Mouse (Mus musculus): ENCODE results near the gene Myl6b. TPM values are rescaled to one million over a fixed set of nuclear protein-coding genes. Genes with fewer than 3 reads are reported as not detected.

Myl6b gene
- polyA plus RNA-seq, 1 experiment from 2014 or later = 2.3 TPM

- Histone ChIP-seq H3K36me3 (replicated peaks) (no peaks in the 10 kb centered on the region), H3K27ac (replicated peaks) (no peak overlapping the region), H3K4me1 (peaks cover 13% of the 10 kb centered on the region), H3K9me3 (no peaks in the 10 kb centered on the region), H3K27me3 (replicated peaks; ENCODE audit: low read depth, poor library complexity, severe bottlenecking) (0 out of 2 replicates have a peak, but pooled peaks cover 5% of the 10 kb centered on the region), H3K4me3 (no peak overlapping the region)
- WGBS = 83% methylated on average over 2 of the region's 2 CpGs
- DNase-seq (ENCODE audit: low spot score) = no peak
Observed at GRCm38 (mm10) chr10:128535206-128535605, 36.7 kb upstream of the Myl6b start.

DNA sequence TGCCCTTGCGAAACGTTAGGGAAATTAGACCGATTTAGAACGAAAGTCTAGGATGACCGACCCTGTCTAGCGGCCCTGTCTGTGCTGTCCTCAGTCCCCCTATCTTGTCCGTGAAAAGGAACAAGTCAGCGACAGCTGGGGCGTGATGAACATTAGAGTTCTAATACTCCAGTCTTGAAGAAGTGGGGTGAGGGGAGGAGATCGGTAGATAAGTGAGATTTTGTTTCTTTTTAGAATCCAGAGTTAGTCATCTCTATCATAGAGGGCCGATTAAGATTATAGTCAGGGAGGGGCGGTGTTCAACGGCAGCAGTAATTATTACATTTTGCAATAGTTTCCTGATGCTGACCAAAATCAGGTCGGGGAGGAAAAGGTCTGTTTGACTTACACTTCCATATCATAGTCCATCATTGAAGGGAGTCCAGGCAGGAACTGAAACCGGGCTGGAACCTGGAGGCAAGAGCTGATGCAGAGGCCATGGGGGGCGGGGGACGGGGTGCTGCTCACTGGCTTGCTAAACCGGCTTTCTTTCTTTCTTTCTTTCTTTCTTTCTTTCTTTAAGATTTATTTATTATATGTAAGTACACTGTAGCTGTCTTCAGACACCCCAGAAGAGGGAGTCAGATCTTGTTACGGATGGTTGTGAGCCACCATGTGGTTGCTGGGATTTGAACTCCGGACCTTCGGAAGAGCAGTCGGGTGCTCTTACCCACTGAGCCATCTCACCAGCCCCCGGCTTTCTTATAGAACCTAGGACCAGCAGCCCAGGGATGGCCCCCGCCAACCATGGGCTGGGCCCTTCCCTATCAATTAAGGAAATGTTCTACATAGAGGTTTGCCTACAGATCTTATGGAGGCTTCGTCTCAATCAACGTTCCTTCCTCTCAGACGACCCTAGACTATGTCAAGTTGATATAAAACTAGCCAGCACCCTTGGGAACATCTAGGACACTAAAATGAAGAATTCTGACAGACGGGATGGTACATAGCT, 28.2 kb upstream of the Myl6b start:
- H3K4me1 ChIP-seq = peaks cover 29% of the 10 kb centered on the region
- H3K27me3 ChIP-seq (replicated peaks; ENCODE audit: low read depth, poor library complexity, severe bottlenecking) = peaks cover 77% of the 10 kb centered on the region
- H3K9me3 ChIP-seq = no peaks in the 10 kb centered on the region
- 29% methylated on average over 28 of the region's 28 CpGs for WGBS
- H3K4me3 ChIP-seq = peak overlapping the region; percentile 88
- peaks cover 4% of the 10 kb centered on the region; the same call in 1 of the 2 replicates for H3K36me3 ChIP-seq (replicated peaks)
- H3K27ac ChIP-seq (replicated peaks) = no peak overlapping the region; the same call in 1 of the 2 replicates
- no peak for DNase-seq (ENCODE audit: low spot score)

- peak within 1 kb of the TSS; percentile 88 for H3K4me3 ChIP-seq
- H3K36me3 ChIP-seq (replicated peaks) = peaks cover 11% of the 10 kb centered on the region; the same call in 1 of the 2 replicates
- peak within 1 kb of the TSS; percentile 81 for H3K27ac ChIP-seq (replicated peaks)
- peaks cover 29% of the 10 kb centered on the region for H3K4me1 ChIP-seq
- H3K27me3 ChIP-seq (replicated peaks; ENCODE audit: low read depth, poor library complexity, severe bottlenecking) = peaks cover 86% of the 10 kb centered on the region
- DNase-seq (ENCODE audit: low spot score) = peak; percentile 94
- WGBS = 1% methylated on average over 37 of the region's 37 CpGs
- H3K9me3 ChIP-seq = no peaks in the 10 kb centered on the region
Observed at GRCm38 (mm10) chr10:128525671-128526308, 27.3 kb upstream of the Myl6b start, which contains the start of gene Esyt1. Gene Esyt1 (minus strand): TSS chr10:128525871.

GRCm38 (mm10) chr10:128524732-128525662, 26.5 kb upstream of the Myl6b start:
- H3K4me3 ChIP-seq = peak overlapping the region; percentile 88
- peaks cover 17% of the 10 kb centered on the region; the same call in 1 of the 2 replicates for H3K36me3 ChIP-seq (replicated peaks)
- WGBS = under 1% methylated on average over 58 of the region's 58 CpGs
- peak; percentile 70 for DNase-seq (ENCODE audit: low spot score)
- no peaks in the 10 kb centered on the region for H3K9me3 ChIP-seq
- H3K27ac ChIP-seq (replicated peaks) = peak overlapping the region; percentile 81
- peaks cover 29% of the 10 kb centered on the region for H3K4me1 ChIP-seq
- H3K27me3 ChIP-seq (replicated peaks; ENCODE audit: low read depth, poor library complexity, severe bottlenecking) = peaks cover 93% of the 10 kb centered on the region

- peak overlapping the region; percentile 88 for H3K4me3 ChIP-seq
- peaks cover 93% of the 10 kb centered on the region for H3K27me3 ChIP-seq (replicated peaks; ENCODE audit: low read depth, poor library complexity, severe bottlenecking)
- 5% methylated on average over 11 of the region's 11 CpGs for WGBS
- DNase-seq (ENCODE audit: low spot score) = no peak
- H3K27ac ChIP-seq (replicated peaks) = peak overlapping the region; percentile 81
- H3K36me3 ChIP-seq (replicated peaks) = peaks cover 23% of the 10 kb centered on the region; the same call in 1 of the 2 replicates
- H3K9me3 ChIP-seq = no peaks in the 10 kb centered on the region
- H3K4me1 ChIP-seq = peaks cover 32% of the 10 kb centered on the region
Observed at GRCm38 (mm10) chr10:128524111-128524731, 25.7 kb upstream of the Myl6b start.

DNA sequence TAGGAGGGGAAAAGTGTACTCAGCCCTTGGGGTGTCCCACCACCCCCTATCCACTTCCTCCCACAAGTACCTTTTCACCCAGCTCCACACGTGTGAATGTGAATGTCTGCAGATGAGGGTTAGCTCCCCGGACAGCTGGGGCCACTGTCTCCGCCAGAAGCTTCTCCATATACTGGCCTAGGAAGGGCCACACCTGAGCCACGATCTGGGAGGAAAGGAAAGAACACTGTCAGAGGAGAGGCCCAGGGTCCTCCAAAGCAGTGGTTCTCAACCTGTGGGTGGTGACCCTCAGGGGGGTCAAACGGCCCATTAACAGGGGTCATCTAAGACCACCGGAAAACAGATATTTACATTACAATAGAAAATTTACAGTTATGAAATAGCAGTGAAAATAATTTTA, 23.9 kb upstream of the Myl6b start:
- 77% methylated on average over 6 of the region's 6 CpGs for WGBS
- Histone ChIP-seq H3K9me3 (no peaks in the 10 kb centered on the region), H3K27ac (replicated peaks) (no peak overlapping the region), H3K27me3 (replicated peaks; ENCODE audit: low read depth, poor library complexity, severe bottlenecking) (peaks cover 95% of the 10 kb centered on the region), H3K36me3 (replicated peaks) (peaks cover 30% of the 10 kb centered on the region; the same call in 1 of the 2 replicates), H3K4me3 (no peak overlapping the region), H3K4me1 (peaks cover 36% of the 10 kb centered on the region)
- DNase-seq (ENCODE audit: low spot score) = no peak

DNA sequence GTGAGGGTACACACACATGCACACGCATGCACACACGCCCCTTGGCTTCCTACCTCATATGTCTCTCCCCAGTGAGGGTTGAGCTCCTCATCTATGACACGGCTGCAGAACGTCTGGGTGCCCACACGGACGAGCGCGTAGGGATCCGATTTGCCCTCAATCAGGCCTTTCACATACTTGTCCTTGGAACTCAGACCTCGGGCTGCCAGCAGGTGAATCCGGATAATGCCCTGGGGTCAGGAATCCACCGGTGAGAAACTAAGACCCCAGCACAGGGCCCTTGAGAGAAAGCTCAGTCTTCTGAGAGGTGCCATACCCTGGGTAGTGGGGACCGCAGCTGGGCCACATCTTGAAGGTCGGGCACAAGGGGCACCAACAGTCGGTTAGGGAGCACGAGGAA, 22.1 kb upstream of the Myl6b start:
- Histone ChIP-seq H3K27ac (replicated peaks) (no peak overlapping the region), H3K4me3 (no peak overlapping the region), H3K36me3 (replicated peaks) (peaks cover 35% of the 10 kb centered on the region; the same call in 1 of the 2 replicates), H3K9me3 (no peaks in the 10 kb centered on the region), H3K4me1 (peaks cover 42% of the 10 kb centered on the region), H3K27me3 (replicated peaks; ENCODE audit: low read depth, poor library complexity, severe bottlenecking) (peaks cover 100% of the 10 kb centered on the region)
- whole genome bisulfite sequencing = 85% methylated on average over 16 of the region's 16 CpGs
- no peak for DNase-seq (ENCODE audit: low spot score)

DNA sequence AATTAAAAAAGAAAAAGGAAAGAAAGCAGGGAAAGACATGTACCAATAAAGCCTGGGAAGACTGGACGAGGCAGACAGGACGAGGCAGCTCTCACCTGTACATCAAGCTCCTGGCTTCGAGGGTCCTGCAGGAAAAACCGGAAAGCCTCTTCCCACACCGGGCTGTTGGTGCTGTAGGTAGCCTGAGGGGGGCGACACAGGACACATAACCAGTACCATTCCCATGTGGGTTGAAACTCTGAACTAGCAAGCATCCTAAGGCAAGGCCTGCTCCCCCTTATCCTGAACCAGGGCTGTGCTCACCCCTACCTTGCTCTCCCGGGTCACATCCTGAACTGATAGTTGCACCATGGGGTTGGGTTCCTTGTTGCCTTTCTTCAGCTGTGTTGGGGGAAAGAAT, 20.3 kb upstream of the Myl6b start:
- 65% methylated on average over 7 of the region's 7 CpGs for WGBS
- Histone ChIP-seq H3K27me3 (replicated peaks; ENCODE audit: low read depth, poor library complexity, severe bottlenecking) (peaks cover 93% of the 10 kb centered on the region), H3K27ac (replicated peaks) (no peak overlapping the region), H3K9me3 (no peaks in the 10 kb centered on the region), H3K4me1 (peaks cover 25% of the 10 kb centered on the region), H3K36me3 (replicated peaks) (peaks cover 43% of the 10 kb centered on the region; the same call in 1 of the 2 replicates), H3K4me3 (no peak overlapping the region)
- DNase-seq (ENCODE audit: low spot score) = no peak

GRCm38 (mm10) chr10:128516677-128517076, 18.2 kb upstream of the Myl6b start:
- no peaks in the 10 kb centered on the region for H3K9me3 ChIP-seq
- H3K27ac ChIP-seq (replicated peaks) = no peak overlapping the region
- H3K4me3 ChIP-seq = peak overlapping the region; percentile 45; the same call in 1 of the 2 replicates
- peaks cover 25% of the 10 kb centered on the region for H3K4me1 ChIP-seq
- 18% methylated on average over 6 of the region's 6 CpGs for WGBS
- H3K27me3 ChIP-seq (replicated peaks; ENCODE audit: low read depth, poor library complexity, severe bottlenecking) = peaks cover 82% of the 10 kb centered on the region
- DNase-seq (ENCODE audit: low spot score) = no peak
- H3K36me3 ChIP-seq (replicated peaks) = peaks cover 44% of the 10 kb centered on the region; the same call in 1 of the 2 replicates

- H3K4me1 ChIP-seq = peaks cover 25% of the 10 kb centered on the region
- DNase-seq (ENCODE audit: low spot score) = peak; percentile 25
- H3K27me3 ChIP-seq (replicated peaks; ENCODE audit: low read depth, poor library complexity, severe bottlenecking) = peaks cover 75% of the 10 kb centered on the region
- H3K36me3 ChIP-seq (replicated peaks) = peaks cover 43% of the 10 kb centered on the region; the same call in 1 of the 2 replicates
- H3K27ac ChIP-seq (replicated peaks) = no peak overlapping the region
- no peaks in the 10 kb centered on the region for H3K9me3 ChIP-seq
- 8% methylated on average over 20 of the region's 20 CpGs for WGBS
- H3K4me3 ChIP-seq = peak overlapping the region; percentile 45
Observed at GRCm38 (mm10) chr10:128516029-128516428, 17.5 kb upstream of the Myl6b start.

- Histone ChIP-seq H3K36me3 (replicated peaks) (peaks cover 35% of the 10 kb centered on the region; the same call in 1 of the 2 replicates), H3K27ac (replicated peaks) (no peak overlapping the region), H3K9me3 (no peaks in the 10 kb centered on the region), H3K4me1 (peaks cover 25% of the 10 kb centered on the region), H3K4me3 (no peak overlapping the region; the same call in 1 of the 2 replicates), H3K27me3 (replicated peaks; ENCODE audit: low read depth, poor library complexity, severe bottlenecking) (peaks cover 65% of the 10 kb centered on the region)
- WGBS = 81% methylated on average over 4 of the region's 4 CpGs
- no peak for DNase-seq (ENCODE audit: low spot score)
Observed at GRCm38 (mm10) chr10:128515044-128515443, 16.6 kb upstream of the Myl6b start.
